Mouse (Mus musculus) liver, embryonic 14.5 days (tissue): ENCODE results near the gene Ankmy2.

ENCODE experiments used
- CTCF ChIP-seq: IDR thresholded peaks from 2 replicates; pipeline ENCODE4 v1.5.1; 2016; ENCODE audit warnings: antibody characterized with exemption, low read depth, control low read depth
- EP300 ChIP-seq: IDR thresholded peaks from 2 replicates; pipeline ENCODE4 v1.6.1; 2016; ENCODE audit warnings: antibody characterized with exemption, low read depth

DNA sequence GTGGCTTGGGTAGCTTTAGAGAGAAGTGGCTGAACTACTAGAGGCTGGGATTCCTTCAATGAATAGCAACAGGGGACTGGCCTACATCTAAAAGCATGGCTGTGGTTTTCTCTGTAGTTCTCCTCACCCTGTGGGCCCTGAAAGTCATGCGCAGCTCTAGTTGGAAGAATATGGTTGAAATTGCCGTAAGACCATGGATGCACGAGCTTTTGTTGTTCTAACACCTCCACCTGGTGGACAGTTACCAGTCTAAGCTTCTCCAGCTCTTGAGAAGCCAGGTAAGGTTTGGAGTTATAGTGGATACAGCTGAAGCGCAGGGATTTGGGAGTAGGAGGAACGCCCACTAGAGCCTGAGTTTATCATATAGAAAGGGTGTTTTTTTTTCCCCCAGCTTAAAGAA is 48.5 kb upstream of the Ankmy2 start:
- no peak for TF ChIP-seq CTCF
- no peak for TF ChIP-seq EP300
